Mouse (Mus musculus) heart, embryonic 11.5 days (tissue): ENCODE results near the gene Slamf8. TPM values are rescaled to one million over a fixed set of nuclear protein-coding genes. Genes with fewer than 3 reads are reported as not detected.
A peak's percentile ranks its signal among the peaks of the same experiment; 100 is the strongest.

Source experiments
- ATAC-seq: fragments of 200-750 bp; cut with Nextera tagmentation; replicated peaks from 2 replicates; pipeline ENCODE4 v1.8.0; 2017; ENCODE audit warnings: moderate library complexity; ENCODE audit not compliant: insufficient number of reproducible peaks, low FRiP score, low TSS enrichment
- H3K27ac ChIP-seq: fragments of 300-500 bp; sonication (generic); 2 replicates; pipeline ENCODE4 v1.5.1; 2014; ENCODE audit warnings: mild to moderate bottlenecking, low read depth, low read length
- H3K27me3 ChIP-seq: fragments of 300-500 bp; sonication (generic); 2 replicates; pipeline ENCODE4 v1.6.1; 2014; ENCODE audit warnings: mild to moderate bottlenecking, low read length, mixed read lengths; ENCODE audit not compliant: control insufficient read depth, insufficient read depth
- H3K36me3 ChIP-seq: fragments of 300-500 bp; sonication (generic); 2 replicates; pipeline ENCODE4 v1.6.1; 2014; ENCODE audit warnings: mild to moderate bottlenecking, low read length, moderate library complexity, mixed read lengths; ENCODE audit not compliant: control insufficient read depth, insufficient read depth
- H3K4me1 ChIP-seq: fragments of 300-500 bp; sonication (generic); 2 replicates; pipeline ENCODE4 v1.6.1; 2014; ENCODE audit warnings: low read length; ENCODE audit not compliant: control insufficient read depth, insufficient read depth
- H3K4me2 ChIP-seq: fragments of 300-500 bp; sonication (generic); 2 replicates; pipeline ENCODE4 v1.6.1; 2014; ENCODE audit warnings: mild to moderate bottlenecking, moderate library complexity
- H3K4me3 ChIP-seq: fragments of 300-500 bp; sonication (generic); 2 replicates; pipeline ENCODE4 v1.5.1; 2014; ENCODE audit warnings: low read depth, low read length
- H3K9ac ChIP-seq: fragments of 300-500 bp; sonication (generic); 2 replicates; pipeline ENCODE4 v1.6.1; 2014; ENCODE audit warnings: mild to moderate bottlenecking, low read depth, low read length, moderate library complexity
- H3K9me3 ChIP-seq: fragments of 300-500 bp; sonication (generic); replicated peaks from 2 replicates; pipeline ENCODE4 v1.6.1; 2016; ENCODE audit warnings: low read length; ENCODE audit not compliant: control insufficient read depth
- WGBS: fragments of 180-500 bp; shearing (Covaris S2); extraction: QIAGEN DNeasy Blood & Tissue Kit; methylation state at CpG from one replicate; pipeline ENCODE4 v1.1.7; 2014; ENCODE audit not compliant: insufficient replicate concordance; 5-methylcytosine and 5-hydroxymethylcytosine counted together
- polyA plus RNA-seq: library from polyadenylated mRNA; unstranded; fragments of >200 nt; fragmentation: Nextera tagmentation; extraction: Ambion mirVana; gene quantifications from 2 replicates; pipeline ENCODE4 v1.2.1, GENCODE M21; 2014

The Slamf8 gene
- polyA plus RNA-seq, 1 experiment from 2014 or later = not detected

DNA sequence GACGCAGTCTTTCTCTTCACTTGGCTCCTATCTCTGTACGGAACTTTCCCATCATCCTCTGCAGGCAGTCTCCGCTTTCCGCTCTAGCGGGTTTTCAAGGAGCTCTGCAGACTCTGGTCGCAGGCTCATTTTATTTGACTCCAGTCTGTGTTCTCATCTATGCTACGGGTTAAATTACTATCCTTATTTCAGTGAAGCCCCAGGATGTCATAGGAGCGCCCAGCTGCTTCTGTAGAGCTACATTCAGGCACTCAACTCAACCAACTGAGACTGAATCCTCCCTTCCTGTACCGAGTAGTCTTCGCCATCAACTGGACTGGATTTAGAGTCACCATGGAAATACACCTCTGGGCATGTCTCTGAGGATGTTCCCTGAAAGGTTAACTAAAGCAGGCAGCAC is 24.3 kb upstream of the Slamf8 start:
- Histone ChIP-seq H3K27ac (no peak overlapping the region), H3K9me3 (no peaks in the 10 kb centered on the region), H3K4me2 (no peak overlapping the region), H3K4me3 (no peak overlapping the region), H3K36me3 (no peaks in the 10 kb centered on the region), H3K27me3 (no peaks in the 10 kb centered on the region), H3K9ac (no peak overlapping the region), H3K4me1 (peaks cover 3% of the 10 kb centered on the region; the same call in 1 of the 2 replicates)
- no peak for ATAC-seq
- 83% methylated on average over 10 of the region's 10 CpGs for WGBS

GRCm38 (mm10) chr1:172612745-172613144 is 22.4 kb upstream of the Slamf8 start:
- Histone ChIP-seq H3K9ac (no peak overlapping the region), H3K36me3 (no peaks in the 10 kb centered on the region), H3K27me3 (no peaks in the 10 kb centered on the region), H3K4me1 (peaks cover 3% of the 10 kb centered on the region; the same call in 1 of the 2 replicates), H3K9me3 (no peaks in the 10 kb centered on the region), H3K27ac (no peak overlapping the region), H3K4me3 (no peak overlapping the region), H3K4me2 (no peak overlapping the region)
- 29% methylated on average over 1 of the region's 1 CpGs for WGBS
- no peak for ATAC-seq

DNA sequence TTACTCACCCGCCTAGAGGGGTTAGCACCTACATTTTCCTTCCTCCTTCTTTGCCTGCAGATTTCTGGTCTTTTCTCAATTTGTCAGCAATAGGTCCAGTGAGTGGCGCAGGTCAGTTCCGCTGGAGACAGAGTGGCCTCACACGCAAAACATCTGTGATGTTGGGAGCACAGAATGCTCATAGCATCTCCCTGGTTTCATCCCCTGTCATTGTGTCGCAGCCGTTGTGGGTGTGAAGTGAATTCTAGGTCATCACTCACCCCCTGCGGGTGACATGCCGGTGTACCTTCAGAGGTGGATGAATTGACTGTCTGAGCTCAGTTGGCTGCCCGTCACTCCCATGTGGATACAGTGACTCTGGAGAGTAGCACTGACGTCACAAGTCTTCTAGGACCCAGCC is 20.9 kb upstream of the Slamf8 start:
- Histone ChIP-seq H3K4me2 (no peak overlapping the region), H3K36me3 (no peaks in the 10 kb centered on the region), H3K4me3 (no peak overlapping the region), H3K27ac (no peak overlapping the region), H3K9me3 (no peaks in the 10 kb centered on the region), H3K9ac (no peak overlapping the region), H3K27me3 (no peaks in the 10 kb centered on the region), H3K4me1 (no peaks in the 10 kb centered on the region)
- no peak for ATAC-seq
- WGBS = 72% methylated on average over 10 of the region's 10 CpGs

DNA sequence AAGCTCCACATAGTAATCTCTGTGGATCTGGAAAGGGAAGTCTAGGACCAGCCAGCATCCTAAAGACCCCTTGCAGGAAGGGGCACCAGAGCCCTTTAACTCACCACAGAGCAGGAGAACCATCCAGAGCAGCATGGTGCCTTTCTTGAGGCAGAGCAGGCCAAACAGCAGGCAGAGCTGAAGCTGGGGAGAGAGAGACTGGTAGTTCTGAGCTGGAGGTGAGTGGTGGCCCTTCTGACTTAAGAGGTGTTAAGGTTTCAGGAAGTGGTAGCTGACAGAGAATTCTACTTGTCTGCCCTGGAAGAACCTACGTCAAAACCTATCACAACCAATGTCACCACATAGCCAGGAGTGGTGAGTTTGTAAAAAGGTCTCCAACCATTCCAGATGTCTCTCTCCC is 12.0 kb upstream of the Slamf8 start, which contains the start of gene Fcrl6:
Gene Fcrl6 (minus strand): TSS at position 226 of the 400 bp plus-strand sequence.
- Histone ChIP-seq H3K36me3 (no peaks in the 10 kb centered on the region), H3K4me2 (no peak within 1 kb of the TSS), H3K9me3 (no peaks in the 10 kb centered on the region), H3K27ac (no peak within 1 kb of the TSS), H3K4me1 (no peaks in the 10 kb centered on the region), H3K4me3 (no peak within 1 kb of the TSS), H3K9ac (no peak within 1 kb of the TSS), H3K27me3 (no peaks in the 10 kb centered on the region)
- ATAC-seq = no peak
- WGBS = 7% methylated on average over 1 of the region's 1 CpGs

DNA sequence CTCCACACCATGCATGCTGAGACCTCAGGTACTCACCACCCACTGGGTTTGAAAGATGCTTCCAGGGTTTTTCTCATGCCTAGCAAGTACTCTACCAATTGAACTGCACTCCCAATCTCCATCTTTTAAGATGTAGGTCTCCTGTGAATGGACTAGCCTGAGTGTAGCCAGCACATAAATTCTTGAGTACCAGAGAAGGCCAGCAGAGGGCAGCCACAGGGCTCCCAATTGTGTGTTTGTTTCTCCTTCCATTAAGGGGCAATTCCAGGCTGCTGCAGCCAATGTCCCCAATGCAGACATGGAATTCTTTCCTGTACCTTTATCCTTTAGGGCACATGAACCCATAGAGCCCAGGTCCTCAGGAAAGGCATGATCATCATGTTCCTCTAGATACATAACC is 4.1 kb upstream of the Slamf8 start:
- Histone ChIP-seq H3K36me3 (no peaks in the 10 kb centered on the region), H3K9ac (no peak overlapping the region), H3K27ac (no peak overlapping the region), H3K9me3 (no peaks in the 10 kb centered on the region), H3K4me3 (no peak overlapping the region), H3K4me1 (no peaks in the 10 kb centered on the region), H3K4me2 (no peak overlapping the region), H3K27me3 (no peaks in the 10 kb centered on the region; the same call in 1 of the 2 replicates)
- ATAC-seq = no peak

GRCm38 (mm10) chr1:172593956-172594355 is 3.6 kb upstream of the Slamf8 start:
- Histone ChIP-seq H3K4me2 (no peak overlapping the region), H3K36me3 (no peaks in the 10 kb centered on the region), H3K27me3 (peaks cover 4% of the 10 kb centered on the region; the same call in 1 of the 2 replicates), H3K9me3 (no peaks in the 10 kb centered on the region), H3K4me1 (no peaks in the 10 kb centered on the region), H3K4me3 (no peak overlapping the region), H3K27ac (no peak overlapping the region), H3K9ac (no peak overlapping the region)
- ATAC-seq = no peak
- 84% methylated on average over 2 of the region's 2 CpGs for WGBS

GRCm38 (mm10) chr1:172593321-172593720 is 3.0 kb upstream of the Slamf8 start:
- H3K27me3 ChIP-seq = peaks cover 4% of the 10 kb centered on the region; the same call in 1 of the 2 replicates
- H3K4me2 ChIP-seq = no peak overlapping the region
- no peaks in the 10 kb centered on the region for H3K36me3 ChIP-seq
- no peak overlapping the region for H3K4me3 ChIP-seq
- H3K27ac ChIP-seq = no peak overlapping the region
- H3K9ac ChIP-seq = no peak overlapping the region
- no peak for ATAC-seq
- H3K4me1 ChIP-seq = no peaks in the 10 kb centered on the region
- WGBS = 67% methylated on average over 3 of the region's 3 CpGs
- H3K9me3 ChIP-seq = no peaks in the 10 kb centered on the region

DNA sequence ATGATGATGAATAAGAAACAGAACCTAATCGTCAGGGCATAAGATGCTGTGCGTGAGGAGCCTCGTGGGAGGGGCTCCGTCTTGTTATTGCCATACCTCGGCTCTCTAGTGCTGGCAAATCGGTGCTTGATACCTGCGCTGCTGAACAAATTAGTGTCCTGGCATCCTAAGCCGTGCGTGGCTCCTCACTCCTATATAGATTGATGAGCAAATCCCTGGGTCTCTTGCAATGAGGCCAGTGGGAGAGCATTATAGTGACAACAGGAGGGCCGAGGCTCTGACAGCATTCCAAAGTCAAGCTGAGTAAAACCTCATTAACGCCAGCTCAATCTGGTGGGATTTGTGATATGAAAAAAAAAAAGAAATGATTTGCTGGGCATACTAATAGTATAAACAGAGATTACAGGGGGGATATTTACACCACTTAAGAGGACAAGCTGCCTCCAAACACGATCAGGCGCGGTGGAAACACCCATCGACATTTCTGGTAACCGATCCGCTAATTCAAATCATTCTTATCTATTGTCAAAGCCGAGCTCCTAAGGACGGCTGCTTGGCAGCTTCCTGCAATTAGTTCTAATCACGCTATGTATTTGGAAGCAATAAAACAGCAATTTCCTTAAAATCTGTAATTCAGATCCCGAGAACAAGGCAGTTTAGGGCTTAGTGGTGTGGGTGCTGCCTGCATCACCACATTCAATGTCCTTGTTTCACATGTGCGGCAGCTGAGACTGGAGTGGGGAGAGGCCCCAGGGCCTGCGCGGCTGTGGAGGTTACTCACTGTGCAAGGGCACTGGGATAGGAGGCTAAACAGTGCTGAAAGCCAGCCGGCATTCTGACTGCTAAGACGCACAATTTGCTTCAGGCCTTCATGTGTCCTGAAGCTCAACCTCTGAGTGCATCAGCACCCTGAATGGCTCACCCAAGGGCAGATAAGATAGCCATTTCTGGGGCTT is 4.5 kb downstream of the Slamf8 start:
- no peak for ATAC-seq
- Histone ChIP-seq H3K9ac (no peak overlapping the region), H3K27ac (no peak overlapping the region), H3K27me3 (peaks cover 26% of the 10 kb centered on the region), H3K4me2 (peak overlapping the region; percentile 46), H3K9me3 (no peaks in the 10 kb centered on the region), H3K4me1 (peaks cover 5% of the 10 kb centered on the region; the same call in 1 of the 2 replicates), H3K4me3 (no peak overlapping the region; the same call in 1 of the 2 replicates), H3K36me3 (no peaks in the 10 kb centered on the region)
- 20% methylated on average over 26 of the region's 26 CpGs for WGBS
